Mouse (Mus musculus) urinary bladder, postnatal 10 days (tissue): ENCODE measurements around the gene Plin4.

Experiments used
- DNase-seq: peaks from one replicate; pipeline ENCODE4 v3.0.0; 2022; ENCODE audit warnings: low spot score

Plin4 gene

GRCm38 (mm10) chr17:56057381-56058120 is 52.1 kb downstream of the Plin4 start:
- no peak for DNase-seq

DNA sequence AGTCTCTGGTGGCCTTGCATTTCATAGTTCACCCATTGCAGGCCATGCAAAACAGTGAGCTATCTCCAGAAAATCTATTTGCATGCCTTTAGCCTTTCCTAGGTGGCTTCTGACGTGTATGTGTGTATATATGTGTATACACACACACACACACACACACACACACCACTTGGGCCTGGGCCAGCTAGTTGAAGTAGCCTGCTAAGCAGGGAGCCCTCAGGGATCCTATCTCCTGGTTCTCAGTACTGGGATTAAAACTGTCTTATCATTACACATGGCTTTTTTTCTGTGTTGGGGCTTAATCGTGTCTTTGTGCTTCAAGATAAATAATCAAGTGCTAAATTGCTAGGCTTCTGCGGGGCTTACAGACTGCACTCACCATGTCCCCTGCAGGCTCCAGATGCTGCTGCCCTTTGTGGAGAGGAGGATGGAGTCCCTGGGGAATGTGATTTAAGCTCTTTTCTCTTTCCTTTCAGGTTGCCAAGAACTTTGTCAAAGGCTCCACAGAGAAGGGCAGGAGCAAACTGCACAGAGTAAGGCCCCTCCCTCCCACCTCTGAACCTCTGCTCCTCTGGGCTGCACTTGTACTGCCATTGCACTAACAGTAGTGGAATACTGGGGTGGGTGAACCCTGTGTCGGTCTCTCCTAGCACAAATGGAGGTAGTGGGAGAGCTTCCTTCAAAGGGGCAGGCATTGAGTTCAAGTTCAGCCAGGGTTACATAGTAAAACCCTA is 53.5 kb downstream of the Plin4 start:
- DNase-seq, result no peak

DNA sequence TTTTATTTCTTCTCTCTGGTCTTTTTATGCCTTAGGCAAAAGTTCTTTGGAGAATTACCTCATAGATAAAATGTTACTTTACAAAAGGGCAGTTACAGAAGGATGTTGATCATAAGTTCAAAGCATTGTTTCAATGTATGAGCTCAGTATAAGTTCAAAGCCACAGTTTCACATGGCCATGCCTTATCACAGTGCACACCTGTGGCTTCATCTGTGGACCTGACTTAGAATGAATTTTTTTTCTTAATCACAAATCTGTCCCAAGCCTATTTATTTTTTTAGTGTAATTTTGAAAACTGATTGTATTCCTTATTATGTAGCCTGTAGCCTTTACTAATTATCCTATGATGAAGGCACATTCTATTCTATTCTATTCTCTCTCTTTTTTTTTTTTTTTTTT is 54.7 kb downstream of the Plin4 start:
- DNase-seq, result no peak

- DNase-seq, result no peak
Measured at GRCm38 (mm10) chr17:56051369-56051768, 58.2 kb downstream of the Plin4 start.
